Mouse (Mus musculus) cerebellum, adult 11-12 months (tissue): ENCODE measurements at regions not wholly inside any gene's neighbourhood (a gene's known extent, or its start where the extent isn't known, plus 50 kb on each side); places are given as distances from the start of the nearest gene placed in this dataset.

ENCODE experiments used
- DNase-seq: peaks from one replicate; pipeline ENCODE4 v3.0.0; 2022

- no peak for DNase-seq
Observed at GRCm38 (mm10) chr1:92338589-92338988, 135.1 kb downstream of the Ndufa10 start.

GRCm38 (mm10) chr1:92337450-92337849 is 136.2 kb downstream of the Ndufa10 start:
- no peak for DNase-seq

- no peak for DNase-seq
Observed at GRCm38 (mm10) chr1:92332248-92332584, 136.7 kb upstream of the Hdac4 start.

- no peak for DNase-seq
Observed at GRCm38 (mm10) chr1:92331559-92332247, 136.2 kb upstream of the Hdac4 start.

- no peak for DNase-seq
Observed at GRCm38 (mm10) chr1:92330181-92330580, 134.7 kb upstream of the Hdac4 start.

GRCm38 (mm10) chr1:92329491-92329890 is 134.0 kb upstream of the Hdac4 start:
- no peak for DNase-seq

GRCm38 (mm10) chr1:92327141-92327540 is 131.6 kb upstream of the Hdac4 start:
- no peak for DNase-seq

- DNase-seq: no peak
Observed at GRCm38 (mm10) chr1:92325281-92325680, 129.8 kb upstream of the Hdac4 start.

- DNase-seq: no peak
Observed at GRCm38 (mm10) chr1:92324091-92324950, 128.8 kb upstream of the Hdac4 start.

GRCm38 (mm10) chr1:92317131-92317530 is 121.6 kb upstream of the Hdac4 start:
- no peak for DNase-seq

GRCm38 (mm10) chr1:92316191-92316723 is 120.8 kb upstream of the Hdac4 start:
- DNase-seq: no peak

- DNase-seq: no peak
Observed at GRCm38 (mm10) chr1:92313001-92313597, 117.6 kb upstream of the Hdac4 start.

- no peak for DNase-seq
Observed at GRCm38 (mm10) chr1:92309883-92310282, 114.4 kb upstream of the Hdac4 start.

- no peak for DNase-seq
Observed at GRCm38 (mm10) chr1:92309381-92309780, 113.9 kb upstream of the Hdac4 start.

- DNase-seq: no peak
Observed at GRCm38 (mm10) chr1:92308537-92308936, 113.0 kb upstream of the Hdac4 start.

GRCm38 (mm10) chr1:92306042-92306441 is 110.5 kb upstream of the Hdac4 start:
- no peak for DNase-seq

GRCm38 (mm10) chr1:92299041-92299440 is 103.5 kb upstream of the Hdac4 start:
- DNase-seq: no peak

- no peak for DNase-seq
Observed at GRCm38 (mm10) chr1:92292681-92293380, 97.3 kb upstream of the Hdac4 start.

GRCm38 (mm10) chr1:92286966-92287342 is 91.5 kb upstream of the Hdac4 start:
- DNase-seq: no peak

GRCm38 (mm10) chr1:92286013-92286965 is 90.8 kb upstream of the Hdac4 start:
- no peak for DNase-seq

- DNase-seq: no peak
Observed at GRCm38 (mm10) chr1:92284155-92284554, 88.7 kb upstream of the Hdac4 start.

GRCm38 (mm10) chr1:92277199-92277747 is 81.8 kb upstream of the Hdac4 start:
- DNase-seq: no peak
